Mouse (Mus musculus) ovary, postnatal 36 days (tissue): ENCODE results near the gene Flii.

Experiments used
- DNase-seq: peaks from one replicate; pipeline ENCODE4 v3.0.0; 2022; ENCODE audit warnings: low spot score, mixed read lengths

The Flii gene

DNA sequence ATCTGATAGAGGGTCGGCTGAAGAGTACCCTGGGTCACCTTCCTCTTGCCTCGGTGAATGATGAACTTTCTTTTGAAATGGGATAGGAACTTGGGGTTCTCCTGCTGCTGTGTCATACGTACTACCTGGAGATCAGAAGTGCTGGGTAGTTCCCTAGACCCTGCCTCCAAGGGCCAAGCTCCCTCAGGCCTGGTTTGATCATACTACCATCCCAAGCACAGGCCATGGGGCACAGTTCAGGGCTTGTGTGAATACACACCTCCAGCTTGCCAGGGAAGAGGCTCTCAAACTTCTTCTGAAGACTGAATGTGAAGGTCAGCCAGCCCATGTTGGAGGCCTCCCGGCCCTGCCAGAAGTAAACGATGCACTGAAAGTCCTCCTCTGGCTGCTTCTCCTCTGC lies 11.2 kb downstream of the Flii start:
- DNase-seq: no peak

- no peak for DNase-seq
Observed at GRCm38 (mm10) chr11:60712639-60713255, 14.3 kb downstream of the Flii start.

- DNase-seq: no peak
Observed at GRCm38 (mm10) chr11:60712040-60712439, 15.0 kb downstream of the Flii start.

- peak; percentile 4 for DNase-seq
Observed at GRCm38 (mm10) chr11:60711218-60711617, 15.8 kb downstream of the Flii start.

DNA sequence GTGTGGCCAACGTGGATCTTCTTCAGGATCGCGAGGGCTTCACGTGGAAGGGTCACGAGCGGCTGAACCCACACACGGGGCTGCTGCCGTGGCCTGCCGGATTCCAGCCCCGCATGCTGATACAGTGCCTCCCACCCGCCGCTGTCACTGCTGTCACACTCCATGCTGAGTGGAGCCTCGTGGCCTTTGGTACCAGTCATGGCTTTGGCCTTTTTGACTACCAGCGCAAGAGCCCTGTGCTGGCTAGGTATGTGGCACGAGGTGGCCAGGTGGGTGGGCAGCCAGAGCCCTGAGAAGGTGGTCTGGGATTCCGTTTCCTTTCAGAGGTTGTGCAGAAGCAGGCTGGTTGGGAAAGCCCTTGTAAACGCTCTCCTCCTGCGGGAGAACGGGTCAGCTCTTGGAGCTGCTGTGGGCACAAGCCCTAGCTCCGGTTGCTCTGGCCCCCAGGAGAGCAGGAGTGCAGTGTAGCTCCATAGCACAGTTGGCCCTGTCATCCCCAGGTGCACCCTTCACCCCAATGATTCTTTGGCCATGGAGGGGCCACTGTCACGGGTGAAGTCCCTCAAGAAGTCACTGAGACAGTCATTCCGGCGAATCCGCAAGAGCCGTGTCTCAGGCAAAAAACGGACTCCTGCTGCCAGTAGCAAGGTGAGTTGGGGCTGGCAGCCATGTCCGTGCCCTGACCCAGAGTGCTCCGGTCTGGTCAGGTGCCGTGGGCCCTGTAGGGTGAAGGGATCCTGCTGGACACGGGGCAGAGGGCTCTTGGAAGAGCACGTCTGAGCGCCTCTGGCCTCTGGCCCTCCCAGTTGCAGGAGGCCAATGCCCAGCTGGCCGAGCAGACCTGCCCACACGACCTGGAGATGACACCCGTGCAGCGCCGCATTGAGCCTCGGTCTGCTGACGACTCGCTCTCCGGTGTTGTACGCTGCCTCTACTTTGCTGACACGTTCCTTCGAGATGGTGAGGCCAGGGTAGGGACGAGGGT lies 17.3 kb downstream of the Flii start:
- no peak for DNase-seq

- DNase-seq: peak; percentile 2
Observed at GRCm38 (mm10) chr11:60708631-60709030, 18.4 kb downstream of the Flii start.

GRCm38 (mm10) chr11:60707672-60708071 lies 19.4 kb downstream of the Flii start:
- peak; percentile 73 for DNase-seq

- DNase-seq: peak; percentile 5
Observed at GRCm38 (mm10) chr11:60706696-60707480, 20.2 kb downstream of the Flii start.

DNA sequence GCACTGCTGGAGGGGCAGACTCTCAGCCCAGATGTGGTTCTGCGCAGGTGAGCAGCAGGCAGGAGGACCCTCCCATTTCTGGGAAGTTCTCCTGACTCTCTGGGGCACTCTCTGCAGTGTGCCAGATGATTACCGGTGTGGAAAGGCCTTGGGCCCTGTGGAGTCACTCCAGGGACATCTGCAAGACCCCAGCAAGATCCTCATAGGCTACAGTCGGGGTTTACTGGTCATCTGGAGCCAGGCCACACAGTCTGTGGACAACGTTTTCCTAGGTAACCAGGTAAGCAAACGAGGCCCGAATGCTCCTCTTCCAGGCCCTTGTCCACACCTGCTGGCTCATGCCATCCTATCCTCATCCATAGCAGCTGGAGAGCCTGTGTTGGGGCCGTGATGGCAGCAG lies 21.0 kb downstream of the Flii start:
- no peak for DNase-seq

GRCm38 (mm10) chr11:60705255-60705654 lies 21.8 kb downstream of the Flii start:
- DNase-seq: no peak

DNA sequence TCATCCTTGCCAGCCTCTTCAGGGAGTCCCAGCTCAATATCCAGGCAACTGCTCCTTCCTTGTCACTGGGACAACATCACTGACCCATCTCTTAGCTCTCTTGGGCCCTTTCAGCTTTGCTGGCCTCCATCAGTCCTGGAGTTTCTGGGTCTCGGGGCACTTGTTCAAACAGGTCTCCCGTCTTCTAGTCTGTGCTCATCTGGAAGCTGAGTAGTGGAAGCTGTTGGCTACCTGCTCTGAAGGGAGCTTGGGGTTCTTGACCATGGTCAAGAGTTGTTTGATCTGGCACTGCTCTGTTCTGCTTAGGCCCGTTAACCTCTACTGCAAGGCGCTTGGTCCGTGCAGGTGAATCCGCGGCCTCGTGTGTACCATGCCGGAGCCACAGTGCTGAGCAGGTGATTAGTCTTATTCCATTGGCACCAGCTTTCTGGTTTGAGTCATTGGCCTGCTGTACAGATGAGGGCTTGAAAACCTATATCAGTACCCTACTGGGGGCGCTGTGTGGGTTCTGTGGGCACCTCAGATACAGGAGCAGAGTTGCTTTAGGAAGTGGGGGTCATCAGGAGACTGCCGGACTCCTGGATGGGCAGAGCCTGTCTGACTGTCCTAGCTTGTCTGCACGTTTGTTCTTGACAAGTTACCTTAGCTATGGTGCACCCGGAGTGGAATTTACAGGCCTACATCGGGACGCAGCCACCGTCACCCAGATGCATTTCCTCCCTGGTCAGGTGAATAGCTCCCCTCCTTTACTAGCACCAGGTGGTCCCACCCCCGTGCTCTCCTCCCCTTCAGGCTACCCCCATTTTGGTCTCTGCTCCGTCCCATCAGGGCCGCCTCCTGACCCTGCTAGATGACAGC lies 22.8 kb downstream of the Flii start:
- DNase-seq: no peak

DNA sequence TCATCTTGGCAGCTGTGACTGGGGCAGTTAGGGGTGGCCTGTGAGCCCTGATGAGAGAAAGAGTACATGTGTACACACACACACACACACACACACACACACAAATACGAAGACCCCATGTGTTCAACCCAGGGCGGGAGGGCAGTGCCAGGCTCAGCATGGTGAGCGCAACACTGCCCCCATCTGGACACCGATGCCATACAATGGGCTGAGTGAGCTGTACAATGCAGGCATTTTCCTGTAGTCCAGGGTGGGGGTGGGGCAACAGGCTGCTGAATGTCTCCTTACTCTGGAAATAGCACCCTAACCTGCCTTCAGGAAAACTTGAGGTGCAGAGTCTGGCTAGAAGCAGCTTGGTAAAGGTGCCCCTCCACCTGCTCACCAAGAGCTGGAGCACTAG lies 23.9 kb downstream of the Flii start:
- DNase-seq: peak; percentile 67

DNA sequence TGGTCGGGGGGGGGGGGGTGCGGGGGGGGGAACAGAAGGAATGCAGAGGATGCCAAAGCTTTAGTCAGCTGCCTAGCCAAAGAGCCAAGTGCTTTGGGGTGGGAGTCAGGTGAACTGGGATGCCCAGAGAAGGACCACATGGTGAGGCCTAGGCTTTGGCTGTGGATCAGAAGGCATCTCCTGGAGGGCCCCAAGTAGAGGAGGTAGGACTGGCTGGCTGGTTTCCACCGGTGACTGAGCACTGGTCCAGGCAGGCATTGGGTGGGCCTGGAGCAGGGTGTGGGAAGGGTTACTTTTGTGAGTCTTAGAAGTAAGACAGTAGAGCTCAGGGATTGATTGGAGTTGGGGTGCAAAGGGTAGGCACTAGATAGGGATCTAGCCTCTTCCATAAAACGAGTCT lies 25.5 kb downstream of the Flii start:
- peak; percentile 7 for DNase-seq

DNA sequence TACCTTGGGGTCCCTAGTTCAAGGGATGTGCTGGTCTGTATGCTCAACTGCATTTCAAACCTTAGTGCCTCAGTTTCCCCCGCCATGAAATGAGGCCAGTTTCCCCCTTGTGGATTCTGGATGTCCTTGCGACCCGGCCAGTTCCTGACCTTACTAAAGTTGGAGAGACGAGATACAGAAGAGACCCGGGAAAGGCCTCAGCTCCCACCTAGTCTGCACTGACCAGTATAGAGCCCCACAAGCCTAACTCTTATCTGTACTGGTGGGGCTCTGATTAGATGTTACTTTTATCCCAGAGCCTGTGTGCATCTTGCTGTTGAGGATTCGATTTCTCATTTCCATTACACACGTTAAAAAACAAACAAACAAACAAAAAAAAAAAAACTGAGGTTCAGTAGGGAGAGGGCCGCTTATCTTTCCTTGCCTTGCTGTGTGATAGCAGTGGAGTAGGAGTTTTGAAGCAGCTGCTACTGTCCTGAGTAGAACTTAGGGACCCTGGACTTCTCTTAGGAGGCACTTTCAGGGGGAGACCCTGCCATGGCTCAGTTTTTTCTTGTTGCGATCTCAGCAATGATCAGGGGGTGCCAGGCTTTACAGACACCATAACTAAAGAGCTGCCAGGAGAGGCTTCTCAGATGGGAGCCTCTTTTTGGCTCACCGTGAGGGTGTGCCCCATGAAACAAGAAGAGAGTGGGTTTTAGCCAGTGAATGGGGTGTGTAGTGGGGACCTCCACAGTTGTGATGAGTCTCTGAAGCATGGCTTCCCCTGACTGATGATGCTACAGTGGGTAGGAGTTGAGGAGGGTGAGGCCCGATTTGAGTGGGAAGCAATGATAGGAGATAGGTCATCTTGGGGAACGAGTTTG lies 26.5 kb downstream of the Flii start:
- DNase-seq: no peak

DNA sequence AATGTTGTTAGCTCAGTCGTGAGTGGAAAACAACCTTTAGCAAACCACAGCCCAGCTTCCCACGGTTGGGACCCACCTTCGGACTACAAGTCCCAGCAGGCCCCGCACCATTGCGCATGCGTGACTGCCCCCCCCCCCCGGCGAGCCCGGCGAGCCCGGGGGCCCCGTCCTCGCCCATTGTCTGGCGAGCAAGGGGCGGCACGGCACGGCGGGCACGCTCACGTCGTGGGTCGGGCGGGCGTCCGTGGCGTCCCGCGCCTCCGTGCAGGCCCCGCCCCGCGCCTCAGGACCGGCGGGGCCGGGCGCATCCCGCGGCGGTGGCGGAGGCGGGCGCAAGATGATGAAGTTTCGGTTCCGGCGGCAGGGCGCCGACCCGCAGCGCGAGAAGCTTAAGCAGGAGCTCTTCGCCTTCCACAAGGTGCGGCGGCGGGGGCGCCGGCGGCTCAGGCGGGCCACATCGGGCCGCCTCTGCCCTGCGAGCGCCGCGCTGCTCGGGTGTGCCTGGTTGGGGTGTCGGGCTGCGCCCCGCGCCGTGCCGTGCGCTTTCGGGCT lies 27.5 kb downstream of the Flii start, which contains the start of gene Llgl1:
Gene Llgl1 (plus strand): TSS at position 200 of the 552 bp plus-strand sequence.
- peak; percentile 88 for DNase-seq

- peak; percentile 73 for DNase-seq
Observed at GRCm38 (mm10) chr11:60698806-60699523, 28.1 kb downstream of the Flii start.

DNA sequence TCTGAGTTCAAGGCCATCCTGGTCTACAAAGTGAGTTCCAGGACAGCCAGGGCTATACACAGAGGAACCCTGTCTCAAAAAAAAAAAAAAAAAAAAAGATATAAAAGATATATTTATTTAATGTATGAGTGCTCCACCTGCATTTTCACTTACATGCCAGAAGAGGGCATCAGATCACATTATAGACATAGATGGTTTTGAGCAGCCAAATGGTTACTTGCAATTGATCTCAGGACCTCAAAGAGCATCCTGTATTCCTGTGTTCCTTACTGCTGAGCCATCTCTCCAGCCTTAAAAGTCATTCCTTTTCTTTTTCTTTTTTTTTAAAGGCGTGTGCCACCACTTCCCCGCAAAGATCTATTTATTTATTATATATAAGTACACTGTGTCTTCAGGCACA lies 29.5 kb downstream of the Flii start:
- DNase-seq: no peak

DNA sequence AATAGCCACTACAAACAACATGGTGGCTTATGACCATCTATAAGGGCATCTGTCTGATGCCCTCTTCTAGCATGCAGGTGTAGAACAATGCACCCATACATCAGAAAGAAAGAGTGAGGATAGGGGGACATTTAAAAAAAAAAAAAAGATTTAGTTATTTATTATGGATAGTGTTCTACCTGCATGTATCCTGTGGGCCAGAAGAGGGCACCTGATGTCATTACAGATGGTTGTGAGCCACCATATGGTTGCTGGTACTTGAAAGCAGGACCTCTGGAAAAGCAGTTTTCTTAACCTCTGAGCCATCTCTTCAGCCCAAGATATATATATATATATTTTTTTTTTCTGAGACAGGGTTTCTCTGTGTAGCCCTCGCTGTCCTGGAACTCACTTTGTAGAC lies 30.9 kb downstream of the Flii start:
- DNase-seq: no peak
